Mouse (Mus musculus): Measurements from ENCODE around the gene Grap. TPM values are rescaled to one million over a fixed set of nuclear protein-coding genes. Genes with fewer than 3 reads are reported as not detected.

Gene Grap
- polyA plus RNA-seq, 1 experiment from 2014 or later, result 4.9 TPM

- TF ChIP-seq CTCF (IDR thresholded peaks at IDR 0.05; ENCODE audit: low read depth) (no peak), EP300 (optimal IDR thresholded peaks at IDR 0.05) (no peak)
- H3K4me2 ChIP-seq (replicated peaks; ENCODE audit: low read depth), result no peak overlapping the region
- 74% methylated on average over 7 of the region's 7 CpGs for WGBS
Measured at GRCm38 (mm10) chr11:61676216-61676854, 23.3 kb downstream of the Grap start.

GRCm38 (mm10) chr11:61677709-61678108, 24.6 kb downstream of the Grap start:
- Histone ChIP-seq H3K4me1 (replicated peaks; ENCODE audit: control insufficient read depth, insufficient read depth) (no peaks in the 10 kb centered on the region), H3K4me2 (replicated peaks; ENCODE audit: low read depth) (no peak overlapping the region), H3K27ac (replicated peaks) (no peak overlapping the region), H3K9ac (ENCODE audit: low read length) (no peak overlapping the region), H3K27me3 (ENCODE audit: control insufficient read depth, insufficient read depth, low read length) (no peaks in the 10 kb centered on the region), H3K9me3 (ENCODE audit: control insufficient read depth, low read length) (no peaks in the 10 kb centered on the region), H3K4me3 (ENCODE audit: low read depth, low read length) (no peak overlapping the region), H3K36me3 (ENCODE audit: control insufficient read depth, insufficient read depth, low read length) (no peaks in the 10 kb centered on the region)
- 86% methylated on average over 4 of the region's 4 CpGs for WGBS
- no peak for DNase-seq (ENCODE audit: low spot score)
- ATAC-seq (ENCODE audit: low FRiP score, low TSS enrichment), result no peak
- no peak for TF ChIP-seq CTCF (IDR thresholded peaks at IDR 0.05; ENCODE audit: low read depth)
- no peak for TF ChIP-seq EP300 (optimal IDR thresholded peaks at IDR 0.05)

More at GRCm38 (mm10) chr11:61676216-61676854, 23.3 kb downstream of the Grap start:
- 0 out of 2 replicates have a peak, but pooled peaks cover 2% of the 10 kb centered on the region for H3K4me1 ChIP-seq (replicated peaks; ENCODE audit: control insufficient read depth, insufficient read depth)
- H3K9me3 ChIP-seq (ENCODE audit: control insufficient read depth, low read length), result no peaks in the 10 kb centered on the region
- H3K36me3 ChIP-seq (ENCODE audit: control insufficient read depth, insufficient read depth, low read length), result no peaks in the 10 kb centered on the region
- H3K27ac ChIP-seq (replicated peaks), result 0 out of 2 replicates have a peak overlapping the region, but pooled peaks have one; percentile 35
- H3K27me3 ChIP-seq (ENCODE audit: control insufficient read depth, insufficient read depth, low read length), result no peaks in the 10 kb centered on the region
- DNase-seq (ENCODE audit: low spot score), result no peak
- no peak overlapping the region for H3K9ac ChIP-seq (ENCODE audit: low read length)
- no peak for ATAC-seq (ENCODE audit: low FRiP score, low TSS enrichment)
- H3K4me3 ChIP-seq (ENCODE audit: low read depth, low read length), result no peak overlapping the region

GRCm38 (mm10) chr11:61679091-61679866, 26.2 kb downstream of the Grap start:
- H3K27me3 ChIP-seq (ENCODE audit: control insufficient read depth, insufficient read depth, low read length), result no peaks in the 10 kb centered on the region
- H3K4me1 ChIP-seq (replicated peaks; ENCODE audit: control insufficient read depth, insufficient read depth), result peaks cover 5% of the 10 kb centered on the region; the same call in 1 of the 2 replicates
- no peak overlapping the region for H3K27ac ChIP-seq (replicated peaks)
- TF ChIP-seq EP300 (optimal IDR thresholded peaks at IDR 0.05), result no peak
- no peak for TF ChIP-seq CTCF (IDR thresholded peaks at IDR 0.05; ENCODE audit: low read depth)
- no peak for DNase-seq (ENCODE audit: low spot score)
- H3K4me3 ChIP-seq (ENCODE audit: low read depth, low read length), result no peak overlapping the region
- ATAC-seq (ENCODE audit: low FRiP score, low TSS enrichment), result no peak
- H3K9me3 ChIP-seq (ENCODE audit: control insufficient read depth, low read length), result no peaks in the 10 kb centered on the region
- H3K4me2 ChIP-seq (replicated peaks; ENCODE audit: low read depth), result no peak overlapping the region
- H3K36me3 ChIP-seq (ENCODE audit: control insufficient read depth, insufficient read depth, low read length), result no peaks in the 10 kb centered on the region
- 48% methylated on average over 4 of the region's 4 CpGs for WGBS
- H3K9ac ChIP-seq (ENCODE audit: low read length), result no peak overlapping the region

DNA sequence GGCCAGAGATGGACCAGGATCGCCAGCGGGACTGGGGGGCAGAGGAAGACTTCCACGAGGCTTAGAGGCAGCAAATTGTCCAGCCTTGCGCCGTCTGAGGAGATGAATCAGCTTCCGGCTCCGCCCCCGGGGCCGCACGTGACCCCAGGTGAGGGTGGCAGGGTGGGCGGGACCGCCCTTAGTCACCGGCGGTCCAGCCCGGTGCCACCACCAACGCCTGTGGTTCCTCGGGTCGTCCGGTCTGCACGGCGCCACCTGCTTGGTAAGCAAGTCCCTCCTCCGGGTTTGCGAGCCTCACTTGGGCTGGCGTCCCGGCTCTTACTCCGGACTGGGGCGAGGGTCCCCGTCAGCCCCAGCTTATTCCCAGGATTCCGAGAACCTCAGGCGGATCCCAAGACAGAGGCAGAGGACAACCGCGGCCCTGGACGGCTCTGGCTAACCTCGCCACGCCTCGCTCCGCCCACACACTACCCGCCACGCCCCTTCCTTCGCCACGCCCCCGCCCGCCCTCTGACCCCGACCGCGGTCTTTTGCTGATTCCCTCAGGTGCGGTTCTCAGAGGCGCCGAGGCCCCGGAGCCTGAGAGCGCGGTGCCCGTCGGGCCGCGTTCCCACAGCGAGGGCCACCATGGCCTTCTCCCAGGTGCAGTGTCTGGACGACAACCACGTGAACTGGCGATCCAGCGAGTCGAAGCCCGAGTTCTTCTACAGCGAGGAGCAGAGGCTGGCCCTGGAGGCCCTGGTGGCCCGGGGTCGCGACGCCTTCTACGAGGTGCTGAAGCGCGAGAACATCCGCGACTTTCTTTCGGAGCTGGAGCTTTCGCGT, 31.1 kb downstream of the Grap start, which contains the start of gene Fam83g:
Gene Fam83g, plus strand, starts transcription at position 185 of the 825 bp plus-strand sequence.
- 3% methylated on average over 74 of the region's 76 CpGs for WGBS
- H3K4me3 ChIP-seq (ENCODE audit: low read depth, low read length), result peak within 1 kb of the TSS; percentile 48
- DNase-seq (ENCODE audit: low spot score) (peak; percentile 93), ATAC-seq (ENCODE audit: low FRiP score, low TSS enrichment) (peak; percentile 88)
- TF ChIP-seq CTCF (IDR thresholded peaks at IDR 0.05; ENCODE audit: low read depth) (0 out of 2 replicates have a peak, but pooled peaks have one; percentile 0), EP300 (optimal IDR thresholded peaks at IDR 0.05) (no peak)
- no peaks in the 10 kb centered on the region for H3K36me3 ChIP-seq (ENCODE audit: control insufficient read depth, insufficient read depth, low read length)
- no peaks in the 10 kb centered on the region; the same call in 1 of the 2 replicates for H3K27me3 ChIP-seq (ENCODE audit: control insufficient read depth, insufficient read depth, low read length)
- H3K4me1 ChIP-seq (replicated peaks; ENCODE audit: control insufficient read depth, insufficient read depth), result peaks cover 5% of the 10 kb centered on the region; the same call in 1 of the 2 replicates
- H3K27ac ChIP-seq (replicated peaks), result peak within 1 kb of the TSS; percentile 73; the same call in 1 of the 2 replicates
- H3K9ac ChIP-seq (ENCODE audit: low read length), result peak within 1 kb of the TSS; percentile 55
- H3K9me3 ChIP-seq (ENCODE audit: control insufficient read depth, low read length), result no peaks in the 10 kb centered on the region
- H3K4me2 ChIP-seq (replicated peaks; ENCODE audit: low read depth), result peak within 1 kb of the TSS; percentile 63

DNA sequence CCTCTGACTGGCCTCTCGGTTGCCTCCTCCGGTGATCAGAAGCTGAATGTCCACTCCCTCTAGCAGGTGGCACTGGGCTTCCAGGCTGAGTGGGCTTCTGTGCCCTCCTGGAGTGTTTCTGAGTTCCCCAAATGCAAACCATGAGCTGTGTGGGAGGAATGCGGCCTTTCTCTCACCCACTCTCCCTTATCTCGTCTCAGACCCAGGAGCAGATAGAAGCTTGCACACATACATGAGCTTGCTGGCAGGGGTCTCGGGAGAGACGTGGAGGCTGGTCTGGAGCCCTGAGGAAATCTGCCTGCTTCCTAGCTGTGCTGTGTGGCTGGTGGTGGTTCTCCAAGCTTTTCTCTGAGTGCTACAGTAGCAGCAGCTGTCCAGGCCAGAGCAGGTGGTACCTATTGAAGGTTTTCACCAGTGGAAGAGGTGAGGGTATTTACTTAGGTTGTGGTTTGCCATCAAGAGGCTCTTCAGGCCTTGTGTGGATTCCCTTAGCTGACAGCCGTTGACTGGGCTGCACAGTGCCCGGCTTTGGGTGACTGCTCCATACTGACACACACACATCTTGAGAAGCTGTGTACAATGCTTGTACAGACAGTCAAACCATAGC, 32.2 kb downstream of the Grap start:
- Histone ChIP-seq H3K4me3 (ENCODE audit: low read depth, low read length) (peak overlapping the region; percentile 48), H3K36me3 (ENCODE audit: control insufficient read depth, insufficient read depth, low read length) (no peaks in the 10 kb centered on the region), H3K27ac (replicated peaks) (no peak overlapping the region), H3K27me3 (ENCODE audit: control insufficient read depth, insufficient read depth, low read length) (no peaks in the 10 kb centered on the region; the same call in 1 of the 2 replicates), H3K9ac (ENCODE audit: low read length) (peak overlapping the region; percentile 55), H3K4me2 (replicated peaks; ENCODE audit: low read depth) (peak overlapping the region; percentile 63), H3K4me1 (replicated peaks; ENCODE audit: control insufficient read depth, insufficient read depth) (peaks cover 5% of the 10 kb centered on the region; the same call in 1 of the 2 replicates), H3K9me3 (ENCODE audit: control insufficient read depth, low read length) (no peaks in the 10 kb centered on the region)
- no peak for DNase-seq (ENCODE audit: low spot score)
- TF ChIP-seq CTCF (IDR thresholded peaks at IDR 0.05; ENCODE audit: low read depth) (no peak), EP300 (optimal IDR thresholded peaks at IDR 0.05) (no peak)
- 69% methylated on average over 8 of the region's 8 CpGs for WGBS
- ATAC-seq (ENCODE audit: low FRiP score, low TSS enrichment), result no peak
